Mouse (Mus musculus): ENCODE measurements around the gene Emp3. TPM values are rescaled to one million over a fixed set of nuclear protein-coding genes. Genes with fewer than 3 reads are reported as not detected.

Emp3 gene
- polyA plus RNA-seq, 2 experiments from 2014 or later = 575 to 614 TPM

DNA sequence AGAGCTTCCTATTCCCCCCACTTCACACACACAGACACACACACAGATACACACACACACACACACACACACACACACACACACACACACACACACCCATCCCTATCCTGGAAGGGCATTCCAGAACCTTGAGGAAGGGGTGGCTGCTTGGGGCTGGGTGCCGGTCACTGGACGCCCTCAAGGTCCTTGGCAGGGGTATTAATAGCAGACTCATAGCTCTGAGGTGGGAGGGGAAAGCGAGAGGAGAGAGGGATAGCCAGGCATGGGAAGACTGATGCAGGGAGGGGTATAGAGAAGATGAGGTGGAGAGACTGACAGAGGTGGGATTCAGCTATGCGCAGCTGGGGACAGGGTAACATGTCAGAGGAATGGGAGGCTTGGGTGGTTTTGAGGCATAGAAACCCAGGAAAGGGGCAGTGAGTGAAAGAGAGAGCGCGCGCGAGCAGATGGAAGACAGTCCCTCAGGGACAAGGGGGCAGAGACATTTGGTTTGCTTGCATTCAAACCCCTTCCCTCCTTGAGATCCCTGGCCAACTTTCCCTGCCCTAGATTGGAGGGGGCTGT is 52.0 kb downstream of the Emp3 start:
- ATAC-seq = no peak

Other genes with a start within 250 kb of the Emp3 start
- not detected for gene Ntn5, start 237.4 kb downstream of the Emp3 start, polyA plus RNA-seq (2017; shearing (Covaris generic))
- gene Sec1, start 227.0 kb downstream of the Emp3 start, polyA plus RNA-seq (2017; shearing (Covaris generic)) = under 1 TPM in 1 of 2 experiments, not detected in 1; 0.30 TPM
- gene Car11, start 221.6 kb downstream of the Emp3 start, polyA plus RNA-seq (2017; shearing (Covaris generic)) = 1 to 10 TPM; 1.2 to 1.3 TPM
- 1 to 10 TPM; 7.4 to 8.8 TPM for gene Dbp, start 216.3 kb downstream of the Emp3 start, polyA plus RNA-seq (2017; shearing (Covaris generic))
- gene Rpl18, start 205.9 kb downstream of the Emp3 start, polyA plus RNA-seq (2017; shearing (Covaris generic)) = 1,000 to 10,000 TPM; 2,369 to 2,427 TPM
- 10 to 100 TPM; 15.2 to 21.1 TPM for gene Sphk2, start 203.4 kb downstream of the Emp3 start, polyA plus RNA-seq (2017; shearing (Covaris generic))
- gene Fam83e, start 200.2 kb downstream of the Emp3 start, polyA plus RNA-seq (2017; shearing (Covaris generic)) = not detected
- not detected for gene Spaca4, start 195.6 kb downstream of the Emp3 start, polyA plus RNA-seq (2017; shearing (Covaris generic))
- gene Lmtk3, start 137.7 kb downstream of the Emp3 start, polyA plus RNA-seq (2017; shearing (Covaris generic)) = not detected
- 1 to 10 TPM; 3.1 to 5.2 TPM for gene Sult2b1, start 136.7 kb downstream of the Emp3 start, polyA plus RNA-seq (2017; shearing (Covaris generic))
- gene Cyth2, start 106.8 kb downstream of the Emp3 start, polyA plus RNA-seq (2017; shearing (Covaris generic)) = 10 to 100 TPM; 20.8 to 21.4 TPM
- not detected for gene Kcnj14, start 96.6 kb downstream of the Emp3 start, polyA plus RNA-seq (2017; shearing (Covaris generic))
- gene Grwd1, start 90.5 kb downstream of the Emp3 start, polyA plus RNA-seq (2017; shearing (Covaris generic)) = 10 to 100 TPM; 26.2 to 36.3 TPM
- 10 to 100 TPM; 21.2 to 27.0 TPM for gene Kdelr1, start 48.6 kb downstream of the Emp3 start, polyA plus RNA-seq (2017; shearing (Covaris generic))
- gene Grin2d, start 43.0 kb downstream of the Emp3 start, polyA plus RNA-seq (2017; shearing (Covaris generic)) = under 1 TPM in 1 of 2 experiments, not detected in 1; 0.23 TPM
- not detected for gene Syngr4, start 24.7 kb downstream of the Emp3 start, polyA plus RNA-seq (2017; shearing (Covaris generic))
- 1 to 10 TPM; 5.9 to 8.9 TPM for gene Tmem143, start 24.5 kb downstream of the Emp3 start, polyA plus RNA-seq (2017; shearing (Covaris generic))
- gene Ccdc114, start 2.7 kb upstream of the Emp3 start, polyA plus RNA-seq (2017; shearing (Covaris generic)) = 1 to 10 TPM; 2.9 to 3.7 TPM
- not detected for gene Abcc6, start 108.9 kb upstream of the Emp3 start, polyA plus RNA-seq (2017; shearing (Covaris generic))
- 10 to 100 TPM; 18.9 to 26.9 TPM for gene Nomo1, start 112.3 kb upstream of the Emp3 start, polyA plus RNA-seq (2017; shearing (Covaris generic))
- gene Kcnj11, start 179.4 kb upstream of the Emp3 start, polyA plus RNA-seq (2017; shearing (Covaris generic)) = not detected